Mouse (Mus musculus): ENCODE results near the gene Mfsd12.

The Mfsd12 gene

GRCm38 (mm10) chr10:81400371-81401204 lies 43.3 kb downstream of the Mfsd12 start:
- no peak for DNase-seq (ENCODE audit: extremely low spot score, low read depth, low spot score)

DNA sequence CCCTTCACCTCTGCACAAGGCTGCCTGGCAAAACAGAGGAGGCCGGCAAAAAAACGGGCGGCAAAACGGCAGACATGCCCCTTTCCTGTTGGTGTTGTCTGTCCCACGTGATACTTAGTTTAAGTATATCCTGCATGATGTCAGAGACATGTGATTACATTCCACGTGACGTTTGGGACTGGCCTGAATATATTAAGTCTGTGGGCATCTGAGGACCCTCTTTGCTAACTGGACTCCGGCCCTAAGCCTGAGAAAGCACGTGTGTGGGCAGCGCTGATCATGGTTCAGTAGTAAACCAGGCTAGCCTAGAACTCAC lies 43.9 kb downstream of the Mfsd12 start:
- DNase-seq (ENCODE audit: extremely low spot score, low read depth, low spot score): no peak

DNA sequence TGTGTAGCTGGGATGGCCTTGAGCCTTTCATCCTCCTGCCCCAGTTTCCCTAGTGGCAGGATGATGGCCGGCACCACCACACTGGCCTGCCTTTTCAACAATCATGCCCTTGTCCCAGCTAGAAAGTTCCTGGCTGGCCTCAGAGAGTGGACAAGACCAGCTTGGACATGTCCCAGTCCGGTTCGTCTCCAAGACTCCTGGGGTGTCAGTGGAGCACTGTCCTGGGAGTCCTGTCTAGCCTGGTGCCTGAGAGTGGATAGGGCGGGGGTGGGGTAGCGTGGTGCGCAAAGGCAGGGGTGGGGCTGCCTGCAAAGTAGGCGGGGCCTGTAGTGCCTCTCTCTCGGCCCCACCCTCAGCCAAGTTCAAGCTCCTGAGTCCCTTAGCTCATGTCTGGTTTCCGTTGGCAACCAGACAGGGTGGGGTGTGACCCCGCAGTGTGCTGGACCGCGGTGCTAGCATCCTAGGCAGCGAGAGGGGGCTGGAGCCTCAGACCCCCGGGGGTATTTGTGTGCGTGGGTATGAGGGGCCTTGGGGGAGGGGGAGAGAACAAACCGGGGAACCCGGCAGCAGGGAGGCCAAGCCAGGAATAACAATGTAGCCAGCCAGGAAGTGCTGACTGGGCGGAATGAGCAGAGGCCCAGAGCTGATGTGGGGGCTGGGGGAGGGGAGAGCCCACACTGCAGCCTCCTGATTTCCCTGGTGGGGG lies 44.4 kb downstream of the Mfsd12 start:
- DNase-seq (ENCODE audit: extremely low spot score, low read depth, low spot score): no peak

DNA sequence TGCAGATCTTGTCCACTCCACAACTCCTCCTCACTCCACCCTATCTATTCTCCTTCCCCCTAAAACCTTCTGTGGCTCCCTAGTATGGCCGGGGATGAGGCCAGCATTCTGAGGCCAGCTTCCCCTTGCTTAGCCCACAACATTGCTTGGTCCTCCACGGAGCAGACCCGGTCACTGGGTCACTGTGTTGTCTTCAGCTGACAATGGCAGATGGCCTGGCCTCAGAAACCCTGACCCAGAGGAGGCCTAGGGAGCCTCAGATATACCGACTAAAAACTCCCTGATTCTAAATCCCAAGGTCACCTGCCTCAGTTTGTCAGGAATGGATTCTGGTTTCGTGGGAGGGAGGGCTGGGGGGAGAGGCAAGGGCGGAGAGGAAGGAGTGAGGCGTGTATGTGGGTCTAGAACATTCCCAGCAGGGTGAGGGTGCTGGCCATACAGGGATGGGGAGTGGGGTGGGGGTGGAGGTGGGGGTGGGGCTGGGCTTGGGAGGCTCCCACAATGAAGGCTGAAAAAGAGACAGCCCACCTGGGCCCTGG lies 45.0 kb downstream of the Mfsd12 start:
- no peak for DNase-seq (ENCODE audit: extremely low spot score, low read depth, low spot score)

- DNase-seq (ENCODE audit: extremely low spot score, low read depth, low spot score): no peak
Observed at GRCm38 (mm10) chr10:81403511-81403910, 46.2 kb downstream of the Mfsd12 start.

DNA sequence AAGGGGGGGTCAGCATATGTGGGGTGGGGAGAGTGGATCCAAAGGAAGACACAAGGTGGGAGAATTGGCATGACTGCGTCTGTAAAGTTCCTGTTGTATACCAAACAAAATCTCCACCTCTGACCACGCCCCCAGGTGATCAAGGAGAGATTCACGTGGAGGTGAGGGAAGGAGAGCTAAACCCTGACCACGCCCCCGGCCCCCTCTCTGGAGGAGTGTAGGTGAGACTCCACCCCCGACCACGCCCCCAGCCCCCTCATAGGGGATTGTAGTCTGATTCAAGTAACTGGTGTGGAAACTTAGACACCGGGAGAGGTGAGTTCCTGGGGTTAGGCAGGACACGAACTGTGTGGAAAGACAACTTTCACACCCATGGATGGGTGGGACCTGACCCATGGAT lies 46.8 kb downstream of the Mfsd12 start:
- DNase-seq (ENCODE audit: extremely low spot score, low read depth, low spot score): no peak

DNA sequence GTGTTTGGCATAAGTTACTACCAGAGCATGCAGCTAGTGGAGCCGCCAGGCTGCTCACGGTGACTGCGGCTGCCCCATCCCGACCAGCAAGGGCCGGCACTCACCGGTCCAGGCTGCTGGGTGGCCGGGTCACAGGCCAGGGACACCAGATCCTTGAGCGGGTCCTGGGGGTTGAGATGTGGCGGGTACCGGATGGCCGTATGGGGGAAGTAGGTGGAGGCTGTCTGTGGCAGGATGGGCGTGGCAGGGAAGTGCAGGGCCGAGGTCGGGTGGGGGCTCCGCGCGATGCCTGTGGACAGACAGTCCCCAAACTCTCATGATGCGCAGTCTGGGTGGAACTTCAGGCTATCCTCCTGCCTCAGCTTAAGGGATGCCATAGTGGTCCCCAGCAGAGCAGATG lies 47.4 kb downstream of the Mfsd12 start:
- DNase-seq (ENCODE audit: extremely low spot score, low read depth, low spot score): no peak

DNA sequence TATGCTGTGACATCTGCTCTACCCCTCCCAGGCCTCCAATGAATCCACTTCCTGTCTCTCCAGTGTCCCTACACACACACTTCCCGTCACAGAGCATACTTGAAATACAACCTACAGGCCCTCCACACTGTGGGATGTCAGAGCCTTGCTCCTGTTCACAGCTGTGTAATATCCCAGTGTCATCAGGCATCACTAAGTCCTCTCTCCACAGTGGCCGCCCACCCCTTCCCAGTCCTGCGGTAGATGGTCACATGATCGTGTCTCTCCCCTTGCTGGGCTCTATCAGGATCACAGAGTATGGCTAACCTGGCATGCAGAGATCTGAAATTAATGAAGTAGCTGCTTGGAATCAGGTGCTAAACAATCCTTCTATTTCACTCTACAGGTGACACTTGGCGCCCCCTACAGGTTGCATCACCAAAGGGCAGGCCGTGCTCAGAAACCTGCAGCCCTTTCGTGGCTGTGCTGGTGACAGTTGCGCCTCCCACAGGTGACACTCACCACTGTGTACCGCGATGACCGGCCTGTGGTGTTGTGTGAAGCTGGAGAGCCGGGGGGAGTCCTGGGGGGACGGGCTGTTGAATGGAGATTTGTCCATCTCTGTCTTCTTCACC lies 48.4 kb downstream of the Mfsd12 start:
- DNase-seq (ENCODE audit: extremely low spot score, low read depth, low spot score): no peak

- no peak for DNase-seq (ENCODE audit: extremely low spot score, low read depth, low spot score)
Observed at GRCm38 (mm10) chr10:81406504-81407440, 49.5 kb downstream of the Mfsd12 start.

DNA sequence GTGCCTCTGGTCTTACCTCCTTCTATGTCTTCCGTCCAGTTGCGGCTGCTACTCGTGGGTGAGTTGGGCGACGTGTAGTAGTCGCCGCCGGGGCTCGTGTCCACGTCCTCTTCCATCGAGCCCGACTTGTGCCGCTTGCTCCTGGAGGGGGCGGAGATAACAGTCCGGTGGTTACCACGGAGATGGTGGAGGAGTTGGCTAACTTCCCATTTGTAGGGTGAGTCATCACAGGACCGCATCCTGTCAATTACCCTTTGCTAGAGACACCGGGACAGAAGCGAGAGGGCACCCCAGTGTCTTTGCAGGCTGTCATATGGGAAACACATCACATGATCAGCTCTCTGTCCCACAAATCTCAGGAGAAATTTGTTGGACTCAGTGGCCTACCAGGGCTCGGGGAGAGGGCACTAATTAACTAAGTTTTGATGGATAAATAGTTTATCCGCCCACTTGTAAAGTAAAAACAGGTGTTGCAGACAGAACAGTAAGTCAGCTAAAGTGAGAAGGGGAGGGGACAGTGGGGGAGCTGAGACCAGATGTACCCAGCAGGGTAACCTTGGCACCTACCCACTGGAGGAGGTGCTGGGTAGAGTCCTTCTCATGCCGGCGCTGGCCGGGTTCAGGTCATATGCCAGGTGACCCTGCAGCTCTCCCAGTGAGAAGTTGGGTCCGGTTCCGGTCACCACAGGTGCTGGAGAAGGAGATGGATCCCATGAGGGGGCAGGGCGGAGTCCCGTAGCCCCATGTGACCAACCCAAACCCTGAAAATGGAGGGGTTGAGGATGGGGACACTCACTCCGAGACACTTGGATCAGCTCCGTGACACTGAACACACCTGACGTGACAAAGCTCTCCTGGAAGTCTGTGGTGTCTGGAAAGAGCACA lies 50.5 kb downstream of the Mfsd12 start:
- no peak for DNase-seq (ENCODE audit: extremely low spot score, low read depth, low spot score)

GRCm38 (mm10) chr10:81408424-81408729 lies 51.1 kb downstream of the Mfsd12 start:
- no peak for DNase-seq (ENCODE audit: extremely low spot score, low read depth, low spot score)

- DNase-seq (ENCODE audit: extremely low spot score, low read depth, low spot score): no peak
Observed at GRCm38 (mm10) chr10:81408871-81409291, 51.6 kb downstream of the Mfsd12 start.

DNA sequence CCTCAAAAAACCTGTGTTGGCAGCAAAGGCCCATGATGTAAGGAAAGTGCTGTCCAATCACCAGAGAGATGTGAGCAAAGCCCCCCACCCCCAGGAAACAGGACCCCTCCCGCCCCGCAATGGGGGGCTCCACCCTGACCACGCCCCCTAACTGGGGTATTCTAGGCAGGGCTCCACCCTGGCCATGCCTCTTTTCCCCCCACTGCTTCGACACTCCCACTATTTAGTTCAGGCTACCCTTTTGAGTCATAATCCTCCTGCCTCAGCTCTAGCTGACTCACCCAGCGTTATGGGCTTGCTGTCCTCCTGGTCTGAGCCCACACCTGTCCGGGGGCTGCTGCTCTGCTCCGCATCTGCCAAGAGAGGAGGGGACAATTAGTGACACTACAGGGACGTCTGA lies 52.0 kb downstream of the Mfsd12 start:
- no peak for DNase-seq (ENCODE audit: extremely low spot score, low read depth, low spot score)

- DNase-seq (ENCODE audit: extremely low spot score, low read depth, low spot score): no peak
Observed at GRCm38 (mm10) chr10:81410350-81410749, 53.1 kb downstream of the Mfsd12 start.

DNA sequence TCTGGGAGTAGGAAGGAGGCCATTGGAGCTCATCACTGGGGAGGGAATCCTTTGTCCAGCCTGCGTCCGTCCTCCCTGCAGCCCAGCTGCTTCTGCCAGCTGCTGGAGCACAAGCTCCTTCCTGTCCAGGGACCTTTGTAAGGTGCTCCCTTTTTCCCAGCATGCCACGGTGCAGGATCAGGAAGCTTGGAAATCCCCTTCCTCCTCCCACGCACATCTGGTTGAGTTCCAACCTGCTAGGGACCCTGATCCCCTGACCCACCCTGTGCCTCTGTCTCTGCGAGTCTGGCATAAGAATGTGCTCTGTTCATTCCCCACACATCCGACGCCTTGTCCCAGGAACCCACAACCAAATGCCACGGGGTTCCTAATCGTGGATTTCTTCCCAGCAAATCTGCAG lies 53.7 kb downstream of the Mfsd12 start:
- DNase-seq (ENCODE audit: extremely low spot score, low read depth, low spot score): no peak

DNA sequence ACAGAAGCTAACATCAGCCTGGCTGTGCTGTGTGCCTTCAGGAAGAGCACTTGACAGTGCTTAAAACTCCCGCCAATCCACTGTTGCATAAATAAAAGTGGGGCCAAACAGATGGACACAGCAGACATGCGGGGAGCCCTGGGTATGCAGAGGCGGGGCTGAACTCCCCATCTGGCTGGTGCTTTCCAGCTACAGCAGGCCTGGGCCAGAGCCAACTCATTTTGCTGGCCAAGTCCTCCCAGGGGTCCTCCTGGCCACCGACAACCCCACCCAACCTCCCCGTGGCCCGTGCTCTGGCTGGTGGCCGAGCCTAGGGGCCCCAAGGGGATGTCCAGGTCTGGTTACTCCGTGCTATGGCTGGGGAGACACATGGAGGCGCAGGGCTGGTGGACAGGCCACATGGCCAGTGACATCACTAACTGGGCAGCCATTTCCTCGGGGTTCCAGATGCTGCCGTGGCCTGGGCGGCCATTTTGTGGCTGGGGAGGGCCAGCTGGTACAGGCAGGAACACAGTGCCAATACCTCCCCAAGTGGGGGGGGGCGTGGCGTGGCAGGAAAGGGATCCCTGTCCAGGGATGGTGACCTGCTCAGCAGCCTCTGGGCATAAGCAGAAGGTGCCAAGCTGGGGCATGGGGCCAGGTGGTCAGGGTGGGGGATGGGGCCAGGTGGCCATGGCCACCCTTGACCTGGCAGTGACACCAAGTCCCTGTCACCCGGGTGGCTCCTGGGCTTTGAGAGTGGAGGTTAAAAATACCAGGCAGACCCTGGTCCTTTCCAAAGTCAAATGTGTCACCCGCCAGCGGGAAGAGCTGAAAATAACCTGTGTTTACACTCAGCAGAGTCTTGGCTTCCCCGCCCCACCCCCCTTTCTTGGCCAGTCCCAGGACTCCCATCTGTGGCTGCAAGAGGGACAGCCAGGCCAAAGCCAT lies 54.4 kb downstream of the Mfsd12 start:
- DNase-seq (ENCODE audit: extremely low spot score, low read depth, low spot score): no peak

DNA sequence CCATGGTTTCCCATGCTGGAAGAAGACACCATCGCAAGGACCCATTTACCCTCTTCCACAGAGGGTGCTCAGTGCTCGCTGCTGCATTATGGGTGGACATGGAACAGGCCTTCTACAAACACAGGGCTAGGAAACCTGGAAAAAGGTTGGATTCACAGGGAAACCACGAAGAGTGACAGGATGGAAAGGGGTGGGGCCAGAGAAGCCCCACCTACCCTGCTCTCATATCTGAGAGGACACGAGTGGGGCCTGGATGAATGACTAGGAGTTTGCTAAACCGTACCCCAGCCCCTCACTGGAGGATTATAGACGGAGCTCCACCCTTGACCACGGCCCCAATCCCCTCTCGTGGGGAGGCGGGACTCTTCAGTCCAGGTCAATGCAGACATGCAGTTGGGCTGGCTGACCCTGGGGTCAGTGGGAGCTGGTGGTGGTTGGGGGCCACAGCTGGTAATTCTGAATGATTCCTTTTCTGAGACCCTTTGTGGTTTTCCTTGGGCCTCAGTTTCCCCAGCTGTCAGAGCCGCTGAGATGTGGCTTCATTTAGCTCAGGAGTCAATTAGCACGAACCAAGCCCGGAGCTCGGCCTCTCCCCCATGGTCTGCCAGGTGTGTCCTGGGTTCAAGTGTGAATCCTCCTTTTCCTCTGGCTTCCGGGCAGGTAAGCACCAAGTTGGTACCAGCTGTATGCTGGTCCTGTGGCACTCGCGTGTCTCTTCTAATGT lies 55.5 kb downstream of the Mfsd12 start:
- no peak for DNase-seq (ENCODE audit: extremely low spot score, low read depth, low spot score)
